Mouse (Mus musculus) forebrain, embryonic 13.5 days (tissue): Measurements from ENCODE around the gene Plch1. TPM values are rescaled to one million over a fixed set of nuclear protein-coding genes. Genes with fewer than 3 reads are reported as not detected.

Experiments used
- ATAC-seq: fragments of 200-750 bp; cut with Nextera tagmentation; 2 replicates; pipeline ENCODE4 v1.8.0; 2017
- H3K27ac ChIP-seq: fragments of 300-500 bp; sonication (generic); 2 replicates; pipeline ENCODE4 v1.5.1; 2015; ENCODE audit warnings: inconsistent platforms, mild to moderate bottlenecking, moderate library complexity
- H3K27me3 ChIP-seq: fragments of 300-500 bp; sonication (generic); 2 replicates; pipeline ENCODE4 v1.6.1; 2015; ENCODE audit warnings: mild to moderate bottlenecking, inconsistent platforms
- H3K36me3 ChIP-seq: fragments of 300-500 bp; sonication (generic); 2 replicates; pipeline ENCODE4 v1.6.1; 2015; ENCODE audit warnings: mild to moderate bottlenecking, inconsistent platforms; ENCODE audit not compliant: poor library complexity, severe bottlenecking
- H3K4me1 ChIP-seq: fragments of 300-500 bp; sonication (generic); 2 replicates; pipeline ENCODE4 v1.6.1; 2015; ENCODE audit warnings: inconsistent platforms
- H3K4me2 ChIP-seq: fragments of 300-500 bp; sonication (generic); 2 replicates; pipeline ENCODE4 v1.6.1; 2015; ENCODE audit warnings: inconsistent platforms, mild to moderate bottlenecking, moderate library complexity
- H3K4me3 ChIP-seq: fragments of 300-500 bp; sonication (generic); 2 replicates; pipeline ENCODE4 v1.5.1; 2015; ENCODE audit warnings: mild to moderate bottlenecking, inconsistent platforms
- H3K9ac ChIP-seq: fragments of 300-500 bp; sonication (generic); 2 replicates; pipeline ENCODE4 v1.6.1; 2015; ENCODE audit warnings: mild to moderate bottlenecking, inconsistent platforms
- H3K9me3 ChIP-seq: fragments of 300-500 bp; sonication (generic); replicated peaks from 2 replicates; pipeline ENCODE4 v1.6.1; 2016; ENCODE audit warnings: inconsistent platforms
- WGBS: fragments of 180-500 bp; shearing (Covaris S2); methylation state at CpG from one replicate; pipeline ENCODE4 v1.1.7; 2015; 5-methylcytosine and 5-hydroxymethylcytosine counted together
- polyA plus RNA-seq: library from polyadenylated mRNA; unstranded; fragments of >200 nt; fragmentation: Nextera tagmentation; extraction: Ambion mirVana; gene quantifications from 2 replicates; pipeline ENCODE4 v1.2.1, GENCODE M21; 2015

Plch1 gene
- polyA plus RNA-seq, 1 experiment from 2014 or later = 9.8 TPM

DNA sequence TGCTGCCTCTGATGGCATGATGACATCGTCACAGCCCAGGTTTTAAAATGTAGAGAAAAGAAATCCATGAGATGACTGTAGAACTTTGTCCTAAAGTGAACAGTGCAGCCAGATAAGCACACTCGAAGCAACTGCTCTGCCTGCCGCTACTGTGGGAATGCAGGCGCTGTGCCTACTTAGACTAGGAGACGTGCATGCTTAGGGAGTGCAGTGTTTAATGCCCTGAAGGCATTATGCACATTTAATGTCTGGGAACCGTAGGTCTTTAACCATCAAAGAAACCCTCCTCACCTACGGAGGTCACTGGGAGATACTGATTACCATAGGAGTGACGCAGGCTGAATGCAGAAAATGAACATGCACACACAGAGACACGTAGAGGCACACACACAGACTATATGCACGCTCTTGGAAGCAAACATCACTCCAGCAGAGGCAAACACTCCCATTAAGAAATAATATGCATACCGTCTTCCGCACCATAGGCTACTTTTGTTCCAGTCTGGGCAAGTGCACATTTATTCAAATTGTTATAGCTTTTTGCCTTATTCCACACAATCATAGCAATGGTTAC lies 48.1 kb downstream of the Plch1 start:
- Histone ChIP-seq H3K4me1 (peaks cover 13% of the 10 kb centered on the region), H3K9ac (no peak overlapping the region; the same call in 1 of the 2 replicates), H3K36me3 (no peaks in the 10 kb centered on the region), H3K4me2 (peak overlapping the region; percentile 43), H3K9me3 (no peaks in the 10 kb centered on the region), H3K27me3 (no peaks in the 10 kb centered on the region), H3K4me3 (no peak overlapping the region), H3K27ac (no peak overlapping the region)
- peak; percentile 77 for ATAC-seq
- 31% methylated on average over 12 of the region's 12 CpGs for WGBS

DNA sequence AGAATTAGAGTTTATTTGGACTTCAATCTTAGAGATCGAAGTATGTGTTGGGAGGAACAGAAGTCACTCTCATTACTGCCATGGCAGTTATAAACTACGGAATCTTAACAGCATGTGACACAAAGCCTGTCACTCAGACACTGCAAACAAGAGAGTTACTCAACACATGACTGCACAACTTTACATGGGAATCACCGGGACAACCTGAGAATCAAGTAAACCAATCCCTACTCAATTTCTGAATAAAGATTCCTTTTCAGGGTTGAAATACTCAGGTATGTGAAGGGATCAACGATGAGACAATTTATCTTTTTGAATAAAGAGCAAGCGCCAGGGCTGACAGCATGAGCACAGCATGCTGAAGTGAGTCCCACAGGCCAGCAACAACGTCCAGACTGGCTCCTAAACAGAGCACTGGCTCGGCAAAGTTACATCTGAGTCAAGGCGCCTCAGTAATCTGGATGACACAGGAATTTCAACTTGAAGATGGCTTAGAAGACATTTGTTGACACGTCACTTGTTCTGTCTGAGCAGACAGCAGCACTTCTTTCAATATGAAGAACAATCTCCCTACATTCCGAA lies 49.4 kb downstream of the Plch1 start:
- 21% methylated on average over 10 of the region's 10 CpGs for WGBS
- ATAC-seq = peak; percentile 55
- no peak overlapping the region for H3K4me2 ChIP-seq

DNA sequence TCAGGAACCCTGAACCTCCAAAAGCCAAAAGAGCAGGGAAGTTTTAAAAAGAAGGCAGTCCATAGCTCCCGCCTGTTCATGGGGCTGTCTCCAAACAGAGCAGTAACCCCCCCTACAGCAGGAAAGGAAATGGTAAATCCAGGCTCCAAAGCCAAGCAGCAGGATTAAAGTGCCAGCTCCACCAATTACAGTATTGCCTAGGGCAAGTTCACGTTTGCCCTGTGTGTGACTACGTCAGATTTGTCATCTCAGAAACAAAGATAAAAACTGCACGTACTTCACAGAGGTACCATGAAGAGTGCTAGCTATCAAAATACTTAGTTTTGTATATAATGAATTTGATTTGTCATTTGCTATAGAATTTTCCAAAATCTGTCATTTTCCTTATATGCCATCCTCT lies 55.1 kb downstream of the Plch1 start:
- no peak overlapping the region for H3K4me3 ChIP-seq
- H3K36me3 ChIP-seq = no peaks in the 10 kb centered on the region
- H3K9me3 ChIP-seq = no peaks in the 10 kb centered on the region
- 71% methylated on average over 4 of the region's 4 CpGs for WGBS
- no peak overlapping the region for H3K27ac ChIP-seq
- H3K27me3 ChIP-seq = no peaks in the 10 kb centered on the region
- no peak overlapping the region for H3K4me2 ChIP-seq
- H3K9ac ChIP-seq = no peak overlapping the region
- no peak for ATAC-seq
- H3K4me1 ChIP-seq = no peaks in the 10 kb centered on the region

More for the DNA sequence above, 49.4 kb downstream of the Plch1 start:
- no peak overlapping the region for H3K27ac ChIP-seq
- H3K27me3 ChIP-seq = no peaks in the 10 kb centered on the region
- peaks cover 13% of the 10 kb centered on the region for H3K4me1 ChIP-seq
- H3K9ac ChIP-seq = no peak overlapping the region
- no peak overlapping the region for H3K4me3 ChIP-seq
- no peaks in the 10 kb centered on the region for H3K36me3 ChIP-seq
- no peaks in the 10 kb centered on the region for H3K9me3 ChIP-seq

DNA sequence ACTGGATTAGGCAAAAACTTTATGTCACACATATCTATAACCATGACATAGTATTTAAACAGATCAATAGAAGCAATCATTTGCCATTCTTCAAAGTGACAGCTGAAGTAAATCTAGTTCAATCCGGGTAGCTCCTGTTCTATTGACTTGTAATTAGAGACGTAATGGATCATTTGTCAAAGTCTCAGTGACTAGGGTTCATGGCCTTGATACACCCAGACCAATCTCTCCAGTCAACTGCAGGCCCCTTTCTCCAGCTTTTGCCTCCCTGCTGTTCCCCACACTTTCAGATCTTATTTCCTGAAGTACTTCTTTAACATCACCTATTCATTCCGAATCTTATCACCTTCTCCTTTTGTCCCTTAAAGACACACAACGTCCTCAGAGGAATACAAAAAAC lies 56.8 kb downstream of the Plch1 start:
- no peaks in the 10 kb centered on the region for H3K9me3 ChIP-seq
- H3K4me1 ChIP-seq = 0 out of 2 replicates have a peak, but pooled peaks cover 5% of the 10 kb centered on the region
- no peak overlapping the region for H3K4me2 ChIP-seq
- H3K27ac ChIP-seq = no peak overlapping the region
- H3K36me3 ChIP-seq = no peaks in the 10 kb centered on the region
- H3K9ac ChIP-seq = no peak overlapping the region
- no peak overlapping the region for H3K4me3 ChIP-seq
- no peaks in the 10 kb centered on the region for H3K27me3 ChIP-seq
- 75% methylated on average over 4 of the region's 4 CpGs for WGBS
- no peak for ATAC-seq

- H3K9ac ChIP-seq = no peak overlapping the region
- ATAC-seq = no peak
- H3K27ac ChIP-seq = no peak overlapping the region
- no peak overlapping the region for H3K4me2 ChIP-seq
- H3K36me3 ChIP-seq = no peaks in the 10 kb centered on the region
- H3K4me1 ChIP-seq = peaks cover 10% of the 10 kb centered on the region; the same call in 1 of the 2 replicates
- no peaks in the 10 kb centered on the region for H3K9me3 ChIP-seq
- H3K4me3 ChIP-seq = no peak overlapping the region
- H3K27me3 ChIP-seq = no peaks in the 10 kb centered on the region
Measured at GRCm38 (mm10) chr3:63837750-63838149, 61.5 kb downstream of the Plch1 start.

DNA sequence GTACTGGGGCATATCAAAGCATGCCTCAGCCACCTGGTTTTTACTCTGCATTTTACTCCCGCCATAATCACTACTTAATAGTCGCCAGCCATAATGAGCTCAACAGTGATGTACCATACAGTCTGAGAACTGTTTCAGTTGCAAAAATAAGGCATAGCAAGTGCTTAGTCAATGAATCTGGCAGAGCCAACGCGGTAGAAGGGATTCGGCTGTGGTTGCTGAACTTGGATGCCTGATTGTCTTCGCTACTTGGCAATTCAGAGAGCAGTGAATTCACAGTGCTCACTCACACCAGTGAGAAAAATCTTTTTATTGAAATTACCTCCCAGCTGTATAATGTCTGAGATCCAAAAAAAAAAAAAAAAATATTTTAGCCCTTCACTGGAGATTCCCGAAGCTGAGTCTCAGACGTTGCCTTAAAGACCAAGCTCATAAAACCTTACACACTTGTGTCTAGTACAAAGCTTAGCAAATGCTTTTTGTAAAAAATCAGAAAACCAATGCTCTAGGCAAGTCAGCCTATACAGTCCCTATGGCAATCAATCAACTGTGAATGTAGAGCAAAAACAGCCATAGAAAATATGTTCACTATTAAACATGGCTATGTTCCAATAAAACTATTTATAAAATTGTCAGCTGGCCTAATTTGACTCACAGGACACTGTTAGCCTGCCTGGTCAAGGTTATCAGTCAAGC lies 62.2 kb downstream of the Plch1 start:
- WGBS = 74% methylated on average over 8 of the region's 8 CpGs
- Histone ChIP-seq H3K27ac (no peak overlapping the region), H3K4me2 (no peak overlapping the region), H3K27me3 (no peaks in the 10 kb centered on the region), H3K9me3 (no peaks in the 10 kb centered on the region), H3K9ac (no peak overlapping the region), H3K36me3 (no peaks in the 10 kb centered on the region), H3K4me1 (peaks cover 10% of the 10 kb centered on the region; the same call in 1 of the 2 replicates), H3K4me3 (no peak overlapping the region)
- ATAC-seq = peak; percentile 43; the same call in 1 of the 2 replicates

DNA sequence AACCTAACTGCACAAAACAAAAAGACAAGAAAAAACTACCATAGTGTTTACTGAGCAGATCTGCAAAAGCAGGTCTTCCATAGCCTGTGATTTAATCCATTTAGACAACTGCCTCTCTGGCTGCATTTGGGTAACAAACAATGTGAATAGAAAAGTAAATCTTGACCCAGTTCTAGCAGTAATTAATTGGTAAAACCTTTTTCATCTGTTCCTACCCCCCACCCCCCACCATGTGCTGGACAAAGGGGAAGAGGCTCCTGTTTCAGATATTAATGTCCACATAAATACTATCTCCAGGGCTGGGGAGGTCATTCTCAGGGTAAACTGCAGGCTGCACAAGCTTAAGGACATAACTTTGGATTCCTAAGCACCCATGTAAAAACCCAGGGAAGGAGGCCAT lies 63.5 kb downstream of the Plch1 start:
- Histone ChIP-seq H3K4me3 (no peak overlapping the region), H3K4me1 (peaks cover 10% of the 10 kb centered on the region; the same call in 1 of the 2 replicates), H3K27ac (no peak overlapping the region), H3K27me3 (no peaks in the 10 kb centered on the region), H3K4me2 (no peak overlapping the region), H3K9ac (no peak overlapping the region), H3K36me3 (no peaks in the 10 kb centered on the region), H3K9me3 (no peaks in the 10 kb centered on the region)
- no peak for ATAC-seq

GRCm38 (mm10) chr3:63823874-63824400 lies 75.3 kb downstream of the Plch1 start:
- 5% methylated on average over 1 of the region's 1 CpGs for WGBS
- no peak overlapping the region for H3K4me3 ChIP-seq
- no peak overlapping the region for H3K27ac ChIP-seq

GRCm38 (mm10) chr3:63822631-63823030 lies 76.6 kb downstream of the Plch1 start:
- Histone ChIP-seq H3K27me3 (no peaks in the 10 kb centered on the region), H3K4me1 (peaks cover 20% of the 10 kb centered on the region), H3K9me3 (no peaks in the 10 kb centered on the region), H3K4me2 (no peak overlapping the region), H3K27ac (no peak overlapping the region), H3K36me3 (no peaks in the 10 kb centered on the region), H3K4me3 (no peak overlapping the region), H3K9ac (no peak overlapping the region)
- ATAC-seq = no peak

More at GRCm38 (mm10) chr3:63823874-63824400, 75.3 kb downstream of the Plch1 start:
- H3K4me1 ChIP-seq = peaks cover 20% of the 10 kb centered on the region
- no peaks in the 10 kb centered on the region for H3K27me3 ChIP-seq
- 0 out of 2 replicates have a peak overlapping the region, but pooled peaks have one; percentile 0 for H3K9ac ChIP-seq
- no peaks in the 10 kb centered on the region for H3K36me3 ChIP-seq
- no peaks in the 10 kb centered on the region for H3K9me3 ChIP-seq
- no peak overlapping the region for H3K4me2 ChIP-seq
- ATAC-seq = peak; percentile 74

- Histone ChIP-seq H3K4me1 (no peaks in the 10 kb centered on the region), H3K9me3 (no peaks in the 10 kb centered on the region), H3K4me2 (no peak overlapping the region), H3K36me3 (no peaks in the 10 kb centered on the region), H3K4me3 (no peak overlapping the region), H3K27me3 (no peaks in the 10 kb centered on the region), H3K9ac (no peak overlapping the region), H3K27ac (no peak overlapping the region)
- no peak for ATAC-seq
- 83% methylated on average over 3 of the region's 3 CpGs for WGBS
Measured at GRCm38 (mm10) chr3:63815131-63815530, 84.1 kb downstream of the Plch1 start.

- ATAC-seq = no peak
- 67% methylated on average over 1 of the region's 1 CpGs for WGBS
- H3K4me1 ChIP-seq = no peaks in the 10 kb centered on the region
Measured at GRCm38 (mm10) chr3:63814203-63814602, 85.1 kb downstream of the Plch1 start.

GRCm38 (mm10) chr3:63806906-63807305 lies 92.4 kb downstream of the Plch1 start:
- Histone ChIP-seq H3K9me3 (no peaks in the 10 kb centered on the region), H3K4me3 (no peak overlapping the region), H3K4me2 (no peak overlapping the region), H3K27ac (no peak overlapping the region), H3K9ac (no peak overlapping the region), H3K4me1 (no peaks in the 10 kb centered on the region), H3K36me3 (no peaks in the 10 kb centered on the region), H3K27me3 (no peaks in the 10 kb centered on the region)
- WGBS = 90% methylated on average over 1 of the region's 1 CpGs
- no peak for ATAC-seq

More at GRCm38 (mm10) chr3:63814203-63814602, 85.1 kb downstream of the Plch1 start:
- no peaks in the 10 kb centered on the region for H3K27me3 ChIP-seq
- H3K4me3 ChIP-seq = no peak overlapping the region
- H3K4me2 ChIP-seq = no peak overlapping the region
- no peak overlapping the region for H3K27ac ChIP-seq
- no peaks in the 10 kb centered on the region for H3K9me3 ChIP-seq
- no peak overlapping the region for H3K9ac ChIP-seq
- H3K36me3 ChIP-seq = no peaks in the 10 kb centered on the region
